Mouse (Mus musculus): ENCODE results near the gene Slc15a1. TPM values are rescaled to one million over a fixed set of nuclear protein-coding genes. Genes with fewer than 3 reads are reported as not detected.
A peak's percentile ranks its signal among the peaks of the same experiment; 100 is the strongest.

Slc15a1 gene
- polyA plus RNA-seq, 2 experiments from 2014 or later: 0.34 TPM; not detected in 1

GRCm38 (mm10) chr14:121492328-121492727 is 12.7 kb downstream of the Slc15a1 start:
- ATAC-seq: no peak

- no peak for ATAC-seq
Measured at GRCm38 (mm10) chr14:121485722-121486121, 19.3 kb downstream of the Slc15a1 start.

- no peak for ATAC-seq
Measured at GRCm38 (mm10) chr14:121484436-121484835, 20.6 kb downstream of the Slc15a1 start.

- no peak for ATAC-seq
Measured at GRCm38 (mm10) chr14:121482181-121482580, 22.9 kb downstream of the Slc15a1 start.

GRCm38 (mm10) chr14:121481591-121481990 is 23.5 kb downstream of the Slc15a1 start:
- no peak for ATAC-seq

- no peak for ATAC-seq
Measured at GRCm38 (mm10) chr14:121479096-121479495, 26.0 kb downstream of the Slc15a1 start.

- peak; percentile 77 for ATAC-seq
Measured at GRCm38 (mm10) chr14:121477925-121478693, 26.9 kb downstream of the Slc15a1 start.

- no peak for ATAC-seq
Measured at GRCm38 (mm10) chr14:121473869-121474268, 31.2 kb downstream of the Slc15a1 start.

GRCm38 (mm10) chr14:121471545-121472121 is 33.4 kb downstream of the Slc15a1 start:
- ATAC-seq: no peak

- no peak for ATAC-seq
Measured at GRCm38 (mm10) chr14:121469601-121470000, 35.5 kb downstream of the Slc15a1 start.

GRCm38 (mm10) chr14:121467646-121468045 is 37.4 kb downstream of the Slc15a1 start:
- ATAC-seq: no peak

GRCm38 (mm10) chr14:121466501-121466900 is 38.6 kb downstream of the Slc15a1 start:
- ATAC-seq: no peak

GRCm38 (mm10) chr14:121464318-121464717 is 40.7 kb downstream of the Slc15a1 start:
- no peak for ATAC-seq

GRCm38 (mm10) chr14:121462756-121463155 is 42.3 kb downstream of the Slc15a1 start:
- ATAC-seq: no peak

GRCm38 (mm10) chr14:121460966-121461365 is 44.1 kb downstream of the Slc15a1 start:
- ATAC-seq: no peak

GRCm38 (mm10) chr14:121458521-121458920 is 46.5 kb downstream of the Slc15a1 start:
- no peak for ATAC-seq

- no peak for ATAC-seq
Measured at GRCm38 (mm10) chr14:121457536-121457935, 47.5 kb downstream of the Slc15a1 start.

GRCm38 (mm10) chr14:121456416-121457285 is 48.4 kb downstream of the Slc15a1 start:
- no peak for ATAC-seq

- no peak for ATAC-seq
Measured at GRCm38 (mm10) chr14:121455976-121456375, 49.1 kb downstream of the Slc15a1 start.

GRCm38 (mm10) chr14:121455527-121455926 is 49.5 kb downstream of the Slc15a1 start:
- no peak for ATAC-seq

GRCm38 (mm10) chr14:121453130-121453529 is 51.9 kb downstream of the Slc15a1 start:
- ATAC-seq: no peak

- no peak for ATAC-seq
Measured at GRCm38 (mm10) chr14:121452227-121452626, 52.8 kb downstream of the Slc15a1 start.

- no peak for ATAC-seq
Measured at GRCm38 (mm10) chr14:121451424-121452029, 53.5 kb downstream of the Slc15a1 start.
